Mouse (Mus musculus): Measurements from ENCODE around the gene Cnp. TPM values are rescaled to one million over a fixed set of nuclear protein-coding genes. Genes with fewer than 3 reads are reported as not detected.

Cnp gene
- total and polyA plus RNA-seq, 3 experiments: 5.6 to 9.5 (median 7.6) TPM

DNA sequence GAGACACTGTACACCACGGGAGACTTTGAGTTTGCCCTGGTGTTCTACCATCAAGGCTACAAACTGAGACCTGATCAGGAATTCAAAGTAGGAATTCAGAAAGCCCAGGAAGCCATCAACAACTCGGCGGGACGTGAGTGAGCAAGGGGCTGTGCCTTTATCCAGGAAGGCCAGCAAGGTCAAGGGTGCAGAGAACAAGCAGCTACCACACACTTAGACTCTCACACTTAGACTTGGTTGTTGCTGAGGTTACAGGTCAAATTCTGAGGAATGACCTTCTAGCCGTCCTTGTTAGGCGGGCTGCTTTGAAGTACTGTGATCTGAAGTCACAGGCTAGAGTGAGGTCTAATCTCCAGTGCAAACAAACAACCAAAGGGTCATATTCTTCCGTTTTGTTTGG is 15.2 kb upstream of the Cnp start:
- Histone ChIP-seq H3K4me1 (ENCODE audit: control insufficient read depth, insufficient read depth, low read length) (no peaks in the 10 kb centered on the region; the same call in 1 of the 2 replicates), H3K27ac (no peak overlapping the region), H3K4me3 (no peak overlapping the region), H3K79me2 (replicated peaks; ENCODE audit: control insufficient read depth, insufficient read depth, low read length) (no peaks in the 10 kb centered on the region), H3K27me3 (ENCODE audit: control insufficient read depth, insufficient read depth, low read length) (no peaks in the 10 kb centered on the region), H3K9ac (ENCODE audit: low read depth, low read length) (no peak overlapping the region), H3K36me3 (ENCODE audit: control insufficient read depth, insufficient read depth, low read length) (no peaks in the 10 kb centered on the region)
- DNase-seq: no peak
- no peak for TF ChIP-seq EP300 (IDR thresholded peaks at IDR 0.05; ENCODE audit: insufficient read depth, low read depth, low read length)
- TF ChIP-seq CTCF (IDR thresholded peaks at IDR 0.05): no peak
- TF ChIP-seq POLR2A (IDR thresholded peaks at IDR 0.05; ENCODE audit: insufficient read depth, low read depth, low read length): no peak
- intact Hi-C loops (cut with DNase I): loop anchor here (5.0 kb wide), 2 partner anchors 47 to 197 kb away; no protein-coding TSS in a partner anchor
- 58% methylated on average over 7 of the region's 7 CpGs for WGBS

- TF ChIP-seq CTCF (IDR thresholded peaks at IDR 0.05): no peak
- no peak for TF ChIP-seq POLR2A (IDR thresholded peaks at IDR 0.05; ENCODE audit: insufficient read depth, low read depth, low read length)
- no peak for TF ChIP-seq EP300 (IDR thresholded peaks at IDR 0.05; ENCODE audit: insufficient read depth, low read depth, low read length)
- no peak for DNase-seq
- intact Hi-C loops (cut with DNase I): no loop called here
- no peaks in the 10 kb centered on the region for H3K4me1 ChIP-seq (ENCODE audit: control insufficient read depth, insufficient read depth, low read length)
- H3K9ac ChIP-seq (ENCODE audit: low read depth, low read length): no peak overlapping the region
- H3K79me2 ChIP-seq (replicated peaks; ENCODE audit: control insufficient read depth, insufficient read depth, low read length): no peaks in the 10 kb centered on the region
- no peaks in the 10 kb centered on the region for H3K27me3 ChIP-seq (ENCODE audit: control insufficient read depth, insufficient read depth, low read length)
- 54% methylated on average over 5 of the region's 5 CpGs for WGBS
- no peak overlapping the region for H3K4me3 ChIP-seq
- no peaks in the 10 kb centered on the region for H3K36me3 ChIP-seq (ENCODE audit: control insufficient read depth, insufficient read depth, low read length)
- H3K27ac ChIP-seq: no peak overlapping the region
Measured at GRCm38 (mm10) chr11:100561748-100562147, 13.0 kb upstream of the Cnp start.

- no peak overlapping the region for H3K4me3 ChIP-seq
- no peak overlapping the region for H3K27ac ChIP-seq
- TF ChIP-seq CTCF (IDR thresholded peaks at IDR 0.05) (no peak), EP300 (IDR thresholded peaks at IDR 0.05; ENCODE audit: insufficient read depth, low read depth, low read length) (no peak), POLR2A (IDR thresholded peaks at IDR 0.05; ENCODE audit: insufficient read depth, low read depth, low read length) (no peak)
- intact Hi-C loops (cut with DNase I): no loop called here
- no peaks in the 10 kb centered on the region for H3K27me3 ChIP-seq (ENCODE audit: control insufficient read depth, insufficient read depth, low read length)
- no peak for DNase-seq
- H3K79me2 ChIP-seq (replicated peaks; ENCODE audit: control insufficient read depth, insufficient read depth, low read length): no peaks in the 10 kb centered on the region
- no peaks in the 10 kb centered on the region for H3K36me3 ChIP-seq (ENCODE audit: control insufficient read depth, insufficient read depth, low read length)
- WGBS: 70% methylated on average over 15 of the region's 15 CpGs
- H3K9ac ChIP-seq (ENCODE audit: low read depth, low read length): no peak overlapping the region
- no peaks in the 10 kb centered on the region for H3K4me1 ChIP-seq (ENCODE audit: control insufficient read depth, insufficient read depth, low read length)
Measured at GRCm38 (mm10) chr11:100564297-100564696, 10.4 kb upstream of the Cnp start.

GRCm38 (mm10) chr11:100564703-100565102 is 10.0 kb upstream of the Cnp start:
- H3K27ac ChIP-seq: no peak overlapping the region
- no peaks in the 10 kb centered on the region for H3K36me3 ChIP-seq (ENCODE audit: control insufficient read depth, insufficient read depth, low read length)
- TF ChIP-seq POLR2A (IDR thresholded peaks at IDR 0.05; ENCODE audit: insufficient read depth, low read depth, low read length) (no peak), CTCF (IDR thresholded peaks at IDR 0.05) (no peak), EP300 (IDR thresholded peaks at IDR 0.05; ENCODE audit: insufficient read depth, low read depth, low read length) (no peak)
- H3K9ac ChIP-seq (ENCODE audit: low read depth, low read length): no peak overlapping the region
- H3K79me2 ChIP-seq (replicated peaks; ENCODE audit: control insufficient read depth, insufficient read depth, low read length): no peaks in the 10 kb centered on the region
- no peaks in the 10 kb centered on the region for H3K27me3 ChIP-seq (ENCODE audit: control insufficient read depth, insufficient read depth, low read length)
- 79% methylated on average over 6 of the region's 6 CpGs for WGBS
- no peak for DNase-seq
- intact Hi-C loops (cut with DNase I): no loop called here
- H3K4me3 ChIP-seq: no peak overlapping the region
- no peaks in the 10 kb centered on the region for H3K4me1 ChIP-seq (ENCODE audit: control insufficient read depth, insufficient read depth, low read length)

DNA sequence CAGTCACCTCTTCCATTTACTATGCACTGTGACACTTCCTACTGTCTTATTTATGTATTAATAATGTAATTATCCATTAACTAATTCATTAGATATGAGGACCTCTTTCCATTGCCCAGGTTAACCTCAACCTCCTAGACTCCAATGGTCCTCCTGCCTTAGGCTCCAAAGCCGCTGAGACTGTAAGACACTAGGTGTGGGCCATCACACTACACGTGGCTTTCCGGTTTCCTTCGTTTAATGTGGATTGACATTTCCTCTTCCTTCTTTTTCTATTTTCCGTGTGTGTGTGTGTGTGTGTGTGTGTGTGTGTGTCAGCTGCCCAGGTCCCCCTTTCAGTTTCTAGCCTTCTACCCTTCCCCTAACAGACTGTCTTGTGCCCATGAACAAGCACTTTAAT is 7.5 kb upstream of the Cnp start:
- TF ChIP-seq CTCF (IDR thresholded peaks at IDR 0.05): no peak
- TF ChIP-seq EP300 (IDR thresholded peaks at IDR 0.05; ENCODE audit: insufficient read depth, low read depth, low read length): no peak
- TF ChIP-seq POLR2A (IDR thresholded peaks at IDR 0.05; ENCODE audit: insufficient read depth, low read depth, low read length): no peak
- no peak for DNase-seq
- H3K4me3 ChIP-seq: no peak overlapping the region
- intact Hi-C loops (cut with DNase I): no loop called here
- no peak overlapping the region for H3K27ac ChIP-seq
- no peaks in the 10 kb centered on the region for H3K27me3 ChIP-seq (ENCODE audit: control insufficient read depth, insufficient read depth, low read length)
- no peak overlapping the region for H3K9ac ChIP-seq (ENCODE audit: low read depth, low read length)
- no peaks in the 10 kb centered on the region for H3K36me3 ChIP-seq (ENCODE audit: control insufficient read depth, insufficient read depth, low read length)
- whole genome bisulfite sequencing: 43% methylated on average over 5 of the region's 5 CpGs
- peaks cover 4% of the 10 kb centered on the region for H3K4me1 ChIP-seq (ENCODE audit: control insufficient read depth, insufficient read depth, low read length)
- no peaks in the 10 kb centered on the region for H3K79me2 ChIP-seq (replicated peaks; ENCODE audit: control insufficient read depth, insufficient read depth, low read length)

DNA sequence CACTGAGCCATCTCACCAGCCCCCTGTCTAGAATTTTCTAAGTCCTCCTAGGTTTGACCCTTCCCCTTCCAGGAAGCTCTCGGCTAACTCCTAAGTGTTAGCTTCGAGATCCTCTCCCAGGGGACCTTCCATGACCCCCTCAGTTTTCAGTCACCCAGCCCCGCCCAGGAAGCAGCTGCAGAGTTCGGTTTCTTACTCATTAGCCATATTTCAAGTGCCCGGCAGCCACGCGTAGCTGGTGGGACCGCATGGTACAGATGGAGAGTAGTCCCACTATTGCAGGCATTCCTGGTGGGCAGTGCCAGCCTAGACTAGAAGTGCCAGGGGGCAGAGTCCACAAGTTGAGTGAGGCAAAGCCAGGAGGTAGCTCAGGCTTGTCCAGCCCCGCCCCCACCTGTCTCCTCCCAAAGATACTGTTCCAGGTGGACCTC is 6.9 kb upstream of the Cnp start:
- H3K4me1 ChIP-seq (ENCODE audit: control insufficient read depth, insufficient read depth, low read length): peaks cover 4% of the 10 kb centered on the region
- no peak overlapping the region for H3K27ac ChIP-seq
- H3K79me2 ChIP-seq (replicated peaks; ENCODE audit: control insufficient read depth, insufficient read depth, low read length): no peaks in the 10 kb centered on the region
- intact Hi-C loops (cut with DNase I): no loop called here
- H3K36me3 ChIP-seq (ENCODE audit: control insufficient read depth, insufficient read depth, low read length): no peaks in the 10 kb centered on the region
- no peak overlapping the region for H3K4me3 ChIP-seq
- no peak for DNase-seq
- no peak for TF ChIP-seq CTCF (IDR thresholded peaks at IDR 0.05)
- no peak for TF ChIP-seq EP300 (IDR thresholded peaks at IDR 0.05; ENCODE audit: insufficient read depth, low read depth, low read length)
- TF ChIP-seq POLR2A (IDR thresholded peaks at IDR 0.05; ENCODE audit: insufficient read depth, low read depth, low read length): no peak
- no peak overlapping the region for H3K9ac ChIP-seq (ENCODE audit: low read depth, low read length)
- WGBS: 43% methylated on average over 9 of the region's 9 CpGs
- no peaks in the 10 kb centered on the region for H3K27me3 ChIP-seq (ENCODE audit: control insufficient read depth, insufficient read depth, low read length)
